Mouse (Mus musculus): ENCODE measurements around the gene Atrnl1. TPM values are rescaled to one million over a fixed set of nuclear protein-coding genes. Genes with fewer than 3 reads are reported as not detected.

Gene Atrnl1
- total RNA-seq, 1 experiment, result 6.7 TPM

DNA sequence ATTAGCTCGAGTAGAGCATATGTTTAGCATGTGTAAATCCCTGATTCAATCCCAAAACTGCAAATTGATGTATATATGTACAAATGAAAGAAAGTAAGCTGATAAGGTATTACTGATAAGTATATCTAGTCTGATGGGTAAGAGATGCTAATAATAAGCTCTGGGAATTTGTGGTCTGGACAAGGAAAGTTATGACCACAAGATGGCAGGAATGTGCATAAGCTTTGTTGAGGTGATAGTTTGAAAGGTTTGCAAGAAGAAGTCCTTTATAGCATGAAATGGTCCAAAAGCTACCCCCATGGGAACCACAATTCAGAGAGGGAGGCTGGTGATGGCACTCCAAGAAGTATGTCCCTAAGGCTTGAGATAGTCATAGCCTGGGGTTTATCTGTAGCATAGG lies 289.2 kb downstream of the Atrnl1 start:
- no peak for TF ChIP-seq HCFC1 (IDR thresholded peaks at IDR 0.05; ENCODE audit: borderline replicate concordance, insufficient read depth, low read length)
- TF ChIP-seq ZNF384 (IDR thresholded peaks at IDR 0.05; ENCODE audit: low read depth, low read length), result no peak
- TF ChIP-seq MAFK (IDR thresholded peaks at IDR 0.05; ENCODE audit: insufficient read depth, low read depth, low read length), result no peak
- no peak for TF ChIP-seq CHD2 (IDR thresholded peaks at IDR 0.05; ENCODE audit: low read depth, low read length)
- TF ChIP-seq ZC3H11A (IDR thresholded peaks at IDR 0.05; ENCODE audit: borderline replicate concordance, low read depth, low read length), result no peak
- DNase-seq (ENCODE audit: low read depth, low spot score), result no peak

DNA sequence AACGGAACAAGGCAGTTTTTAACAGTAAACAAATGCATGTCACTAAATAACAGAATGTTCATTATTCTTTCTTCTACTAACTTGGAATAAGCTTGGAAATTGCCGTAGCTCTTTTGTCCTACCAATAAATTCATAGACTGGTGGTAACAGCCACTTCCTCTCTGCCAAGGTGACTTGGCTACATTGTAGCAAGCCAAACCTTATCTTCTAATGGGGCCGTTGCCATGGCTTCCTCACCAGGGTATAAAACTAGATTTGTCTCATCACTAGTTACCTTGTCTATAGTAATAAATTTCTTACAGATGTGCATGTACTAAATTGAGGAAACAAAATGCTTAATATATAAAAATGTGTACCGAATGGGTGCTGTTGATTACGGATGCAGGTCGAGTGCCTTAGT lies 298.6 kb downstream of the Atrnl1 start:
- in situ Hi-C loops (cut with MboI; ENCODE audit: low sequenced_read_pairs in 2 of 2, unreplicated experiment in 2 of 2), result no loop called here
- Histone ChIP-seq H3K27ac (ENCODE audit: insufficient read depth, low read depth, low read length, poor library complexity, severe bottlenecking) (no peak overlapping the region), H3K4me3 (ENCODE audit: insufficient read depth in 1 of 2, low read depth in 1 of 2, low read length in 2 of 2, poor library complexity in 1 of 2, severe bottlenecking in 1 of 2) (no peak overlapping the region), H3K9ac (ENCODE audit: insufficient read depth, low read depth, low read length, poor library complexity, severe bottlenecking) (no peak overlapping the region), H3K9me3 (ENCODE audit: control insufficient read depth, insufficient read depth, low read depth, low read length) (no peaks in the 10 kb centered on the region), H3K36me3 (ENCODE audit: control insufficient read depth, insufficient read depth, low read length, poor library complexity, severe bottlenecking) (no peaks in the 10 kb centered on the region), H3K4me1 (ENCODE audit: control insufficient read depth in 2 of 2, insufficient read depth in 2 of 2, low read length in 2 of 2, poor library complexity in 1 of 2) (no peaks in the 10 kb centered on the region)
- no peak for DNase-seq (ENCODE audit: low read depth, low spot score)
- TF ChIP-seq ZC3H11A (IDR thresholded peaks at IDR 0.05; ENCODE audit: borderline replicate concordance, low read depth, low read length), result no peak
- no peak for TF ChIP-seq HCFC1 (IDR thresholded peaks at IDR 0.05; ENCODE audit: borderline replicate concordance, insufficient read depth, low read length)
- no peak for TF ChIP-seq CHD2 (IDR thresholded peaks at IDR 0.05; ENCODE audit: low read depth, low read length)
- TF ChIP-seq MAFK (IDR thresholded peaks at IDR 0.05; ENCODE audit: insufficient read depth, low read depth, low read length), result no peak
- TF ChIP-seq ZNF384 (IDR thresholded peaks at IDR 0.05; ENCODE audit: low read depth, low read length), result no peak

More for the DNA sequence above, 289.2 kb downstream of the Atrnl1 start:
- Histone ChIP-seq H3K9me3 (ENCODE audit: control insufficient read depth, insufficient read depth, low read depth, low read length) (no peaks in the 10 kb centered on the region), H3K27ac (ENCODE audit: insufficient read depth, low read depth, low read length, poor library complexity, severe bottlenecking) (no peak overlapping the region), H3K36me3 (ENCODE audit: control insufficient read depth, insufficient read depth, low read length, poor library complexity, severe bottlenecking) (no peaks in the 10 kb centered on the region), H3K4me1 (ENCODE audit: control insufficient read depth in 2 of 2, insufficient read depth in 2 of 2, low read length in 2 of 2, poor library complexity in 1 of 2) (no peaks in the 10 kb centered on the region), H3K4me3 (ENCODE audit: insufficient read depth in 1 of 2, low read depth in 1 of 2, low read length in 2 of 2, poor library complexity in 1 of 2, severe bottlenecking in 1 of 2) (no peak overlapping the region), H3K9ac (ENCODE audit: insufficient read depth, low read depth, low read length, poor library complexity, severe bottlenecking) (no peak overlapping the region)
- in situ Hi-C loops (cut with MboI; ENCODE audit: low sequenced_read_pairs in 2 of 2, unreplicated experiment in 2 of 2), result no loop called here

- DNase-seq (ENCODE audit: low read depth, low spot score), result no peak
- H3K27ac ChIP-seq (ENCODE audit: insufficient read depth, low read depth, low read length, poor library complexity, severe bottlenecking), result no peak overlapping the region
- no peak overlapping the region for H3K9ac ChIP-seq (ENCODE audit: insufficient read depth, low read depth, low read length, poor library complexity, severe bottlenecking)
- no peak for TF ChIP-seq CHD2 (IDR thresholded peaks at IDR 0.05; ENCODE audit: low read depth, low read length)
- TF ChIP-seq MAFK (IDR thresholded peaks at IDR 0.05; ENCODE audit: insufficient read depth, low read depth, low read length), result no peak
- TF ChIP-seq HCFC1 (IDR thresholded peaks at IDR 0.05; ENCODE audit: borderline replicate concordance, insufficient read depth, low read length), result no peak
- no peak for TF ChIP-seq ZC3H11A (IDR thresholded peaks at IDR 0.05; ENCODE audit: borderline replicate concordance, low read depth, low read length)
- no peak for TF ChIP-seq ZNF384 (IDR thresholded peaks at IDR 0.05; ENCODE audit: low read depth, low read length)
- H3K9me3 ChIP-seq (ENCODE audit: control insufficient read depth, insufficient read depth, low read depth, low read length), result no peaks in the 10 kb centered on the region
- no peaks in the 10 kb centered on the region for H3K36me3 ChIP-seq (ENCODE audit: control insufficient read depth, insufficient read depth, low read length, poor library complexity, severe bottlenecking)
- no peak overlapping the region for H3K4me3 ChIP-seq (ENCODE audit: insufficient read depth in 1 of 2, low read depth in 1 of 2, low read length in 2 of 2, poor library complexity in 1 of 2, severe bottlenecking in 1 of 2)
- no peaks in the 10 kb centered on the region for H3K4me1 ChIP-seq (ENCODE audit: control insufficient read depth in 2 of 2, insufficient read depth in 2 of 2, low read length in 2 of 2, poor library complexity in 1 of 2)
- in situ Hi-C loops (cut with MboI; ENCODE audit: low sequenced_read_pairs in 2 of 2, unreplicated experiment in 2 of 2), result no loop called here
These were observed 299.8 kb downstream of the Atrnl1 start for GRCm38 (mm10) chr19:57910650-57911049.

- Histone ChIP-seq H3K27ac (ENCODE audit: insufficient read depth, low read depth, low read length, poor library complexity, severe bottlenecking) (no peak overlapping the region), H3K4me1 (ENCODE audit: control insufficient read depth in 2 of 2, insufficient read depth in 2 of 2, low read length in 2 of 2, poor library complexity in 1 of 2) (no peaks in the 10 kb centered on the region), H3K36me3 (ENCODE audit: control insufficient read depth, insufficient read depth, low read length, poor library complexity, severe bottlenecking) (no peaks in the 10 kb centered on the region), H3K9ac (ENCODE audit: insufficient read depth, low read depth, low read length, poor library complexity, severe bottlenecking) (no peak overlapping the region), H3K9me3 (ENCODE audit: control insufficient read depth, insufficient read depth, low read depth, low read length) (no peaks in the 10 kb centered on the region), H3K4me3 (ENCODE audit: insufficient read depth in 1 of 2, low read depth in 1 of 2, low read length in 2 of 2, poor library complexity in 1 of 2, severe bottlenecking in 1 of 2) (no peak overlapping the region)
- TF ChIP-seq CHD2 (IDR thresholded peaks at IDR 0.05; ENCODE audit: low read depth, low read length) (no peak), ZNF384 (IDR thresholded peaks at IDR 0.05; ENCODE audit: low read depth, low read length) (no peak), MAFK (IDR thresholded peaks at IDR 0.05; ENCODE audit: insufficient read depth, low read depth, low read length) (no peak), ZC3H11A (IDR thresholded peaks at IDR 0.05; ENCODE audit: borderline replicate concordance, low read depth, low read length) (no peak), HCFC1 (IDR thresholded peaks at IDR 0.05; ENCODE audit: borderline replicate concordance, insufficient read depth, low read length) (no peak)
- DNase-seq (ENCODE audit: low read depth, low spot score), result no peak
- in situ Hi-C loops (cut with MboI; ENCODE audit: low sequenced_read_pairs in 2 of 2, unreplicated experiment in 2 of 2), result no loop called here
These were observed 305.5 kb downstream of the Atrnl1 start for GRCm38 (mm10) chr19:57916325-57916724.

DNA sequence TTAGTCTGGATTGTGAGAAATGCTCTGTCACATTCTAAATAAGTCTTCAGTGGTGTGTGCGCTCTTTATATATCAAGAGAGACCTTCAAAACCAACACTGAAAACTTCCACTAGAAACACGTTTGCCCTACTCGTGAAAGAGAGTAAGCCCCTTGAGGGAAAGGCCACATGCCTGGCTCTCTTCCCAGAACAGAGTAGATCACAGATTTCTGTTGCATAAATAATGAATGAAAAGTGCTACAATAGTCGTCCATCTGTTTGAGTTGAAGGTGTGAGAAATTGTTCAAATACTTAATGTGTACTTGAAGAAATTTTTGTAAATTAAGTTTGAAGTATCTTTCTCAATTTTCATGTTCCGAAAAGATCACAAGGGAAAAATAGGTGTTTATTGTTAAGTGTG lies 312.2 kb downstream of the Atrnl1 start:
- H3K9me3 ChIP-seq (ENCODE audit: control insufficient read depth, insufficient read depth, low read depth, low read length), result no peaks in the 10 kb centered on the region
- in situ Hi-C loops (cut with MboI; ENCODE audit: low sequenced_read_pairs in 2 of 2, unreplicated experiment in 2 of 2), result no loop called here
- no peak for TF ChIP-seq ZC3H11A (IDR thresholded peaks at IDR 0.05; ENCODE audit: borderline replicate concordance, low read depth, low read length)
- TF ChIP-seq HCFC1 (IDR thresholded peaks at IDR 0.05; ENCODE audit: borderline replicate concordance, insufficient read depth, low read length), result no peak
- no peak for TF ChIP-seq CHD2 (IDR thresholded peaks at IDR 0.05; ENCODE audit: low read depth, low read length)
- TF ChIP-seq ZNF384 (IDR thresholded peaks at IDR 0.05; ENCODE audit: low read depth, low read length), result no peak
- no peak for TF ChIP-seq MAFK (IDR thresholded peaks at IDR 0.05; ENCODE audit: insufficient read depth, low read depth, low read length)
- H3K27ac ChIP-seq (ENCODE audit: insufficient read depth, low read depth, low read length, poor library complexity, severe bottlenecking), result no peak overlapping the region
- H3K36me3 ChIP-seq (ENCODE audit: control insufficient read depth, insufficient read depth, low read length, poor library complexity, severe bottlenecking), result no peaks in the 10 kb centered on the region
- no peaks in the 10 kb centered on the region for H3K4me1 ChIP-seq (ENCODE audit: control insufficient read depth in 2 of 2, insufficient read depth in 2 of 2, low read length in 2 of 2, poor library complexity in 1 of 2)
- no peak overlapping the region for H3K9ac ChIP-seq (ENCODE audit: insufficient read depth, low read depth, low read length, poor library complexity, severe bottlenecking)
- no peak overlapping the region for H3K4me3 ChIP-seq (ENCODE audit: insufficient read depth in 1 of 2, low read depth in 1 of 2, low read length in 2 of 2, poor library complexity in 1 of 2, severe bottlenecking in 1 of 2)
- no peak for DNase-seq (ENCODE audit: low read depth, low spot score)
